Mouse (Mus musculus) c-Kit-positive CD71-negative TER-119-negative erythroid progenitor cells, embryonic 14.5 days (primary cell): ENCODE results near the gene Snx20.
"Not testable (repeated sequence)": the region's sequence is repeated elsewhere in the genome, so short reads cannot be mapped to it uniquely, and the experiment has no call there.

Experiments
- DNase-seq: peaks from one replicate; pipeline ENCODE4 v3.0.0-alpha.2; 2013; ENCODE audit warnings: low read depth

Gene Snx20

DNA sequence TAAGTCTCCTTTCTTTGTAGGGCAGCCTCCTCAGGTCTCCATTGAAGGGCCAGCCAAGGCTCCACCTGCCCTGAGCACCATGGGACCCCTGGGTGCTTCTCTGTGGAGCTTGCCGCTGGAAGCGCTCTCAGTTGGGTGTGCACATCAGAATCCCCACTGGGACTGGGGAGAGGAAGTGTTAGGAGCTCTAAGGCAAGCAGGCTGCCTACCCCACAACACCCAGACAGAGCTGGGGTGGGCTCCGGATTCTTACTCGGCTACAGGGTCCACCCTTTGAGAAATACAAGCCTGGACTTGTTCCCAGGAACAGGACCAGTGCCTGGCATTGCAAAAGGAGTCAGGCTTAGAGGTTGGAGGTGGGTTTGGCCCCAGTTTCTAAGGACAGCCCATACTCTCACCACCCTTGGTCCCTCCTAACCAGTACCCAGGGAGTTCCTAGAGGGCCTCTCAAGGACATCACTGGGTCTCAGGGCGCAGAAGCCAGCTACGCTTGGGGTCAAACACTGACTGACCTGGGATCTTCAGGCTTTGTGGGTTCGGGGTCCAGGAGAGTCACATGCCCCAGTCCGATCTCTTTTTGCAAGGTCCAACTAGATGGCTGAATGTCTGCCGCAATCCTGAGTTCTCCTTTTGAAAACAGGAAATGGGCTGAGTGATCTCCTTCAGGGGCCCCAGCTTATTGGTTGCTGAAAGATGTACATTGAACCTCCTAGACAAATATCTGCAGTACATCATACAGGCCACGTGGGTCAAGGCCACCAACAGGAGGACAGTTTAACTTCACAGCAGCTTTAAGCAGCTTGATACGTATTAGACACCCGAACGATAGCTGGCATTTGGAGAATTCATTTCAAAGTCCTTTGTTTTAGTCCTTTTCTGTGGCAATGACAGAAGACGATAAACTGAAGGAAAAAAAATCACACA is at the start of gene Snx20:
Snx20 (minus strand) TSS at position 655 of the 924 bp plus-strand sequence.
- DNase-seq: peak; percentile 62

DNA sequence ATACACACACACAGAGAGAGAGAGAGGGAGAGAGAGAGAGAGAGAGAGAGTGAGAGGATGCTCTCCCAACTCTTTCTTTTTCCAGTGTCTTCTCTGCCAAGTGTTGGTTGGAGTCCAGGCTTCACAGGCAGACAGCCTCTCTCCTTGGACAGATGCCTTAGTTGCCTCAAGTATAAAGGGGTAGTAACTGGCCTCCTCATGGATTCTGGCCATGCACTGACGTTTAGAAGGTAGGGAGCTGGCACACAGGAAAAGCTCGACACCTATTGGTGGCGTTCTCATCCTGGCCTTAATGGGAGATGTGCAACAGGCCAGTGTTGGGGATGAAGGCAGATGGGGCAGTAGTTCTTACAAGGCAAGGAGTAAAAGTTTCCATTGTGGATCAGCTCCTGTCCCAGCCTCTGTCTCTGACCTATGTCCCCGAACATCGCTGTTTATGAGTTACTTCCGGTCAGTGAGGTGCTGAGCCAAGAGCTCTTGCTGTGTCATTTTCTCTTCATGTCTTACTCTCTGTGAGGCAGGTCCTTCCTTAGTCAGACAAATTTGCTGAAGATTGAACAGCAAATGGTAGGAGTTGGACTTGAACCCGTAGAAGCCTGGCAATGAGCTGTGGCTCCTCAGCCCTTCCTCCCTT is 47.8 kb upstream of the Snx20 start:
- DNase-seq: no peak

DNA sequence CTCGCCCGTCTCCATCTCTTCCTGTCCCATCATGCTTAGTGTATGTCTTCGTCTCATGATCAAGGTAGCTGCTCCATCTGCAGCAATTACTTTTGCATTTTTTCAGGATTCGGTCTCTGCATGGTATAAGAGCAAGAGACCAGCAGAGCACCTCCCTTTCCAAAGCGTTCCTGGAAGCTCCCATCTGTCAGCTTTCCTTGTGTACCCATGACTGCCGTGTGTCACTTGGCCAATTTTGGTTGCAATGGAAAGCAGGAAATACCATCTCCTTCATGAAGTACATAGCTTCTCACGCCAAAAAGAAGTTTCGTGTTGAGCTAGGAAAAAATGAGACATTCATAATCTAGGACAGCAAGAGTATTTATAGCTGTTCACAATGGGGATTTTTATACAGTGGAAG is 45.1 kb upstream of the Snx20 start:
- DNase-seq: no peak

DNA sequence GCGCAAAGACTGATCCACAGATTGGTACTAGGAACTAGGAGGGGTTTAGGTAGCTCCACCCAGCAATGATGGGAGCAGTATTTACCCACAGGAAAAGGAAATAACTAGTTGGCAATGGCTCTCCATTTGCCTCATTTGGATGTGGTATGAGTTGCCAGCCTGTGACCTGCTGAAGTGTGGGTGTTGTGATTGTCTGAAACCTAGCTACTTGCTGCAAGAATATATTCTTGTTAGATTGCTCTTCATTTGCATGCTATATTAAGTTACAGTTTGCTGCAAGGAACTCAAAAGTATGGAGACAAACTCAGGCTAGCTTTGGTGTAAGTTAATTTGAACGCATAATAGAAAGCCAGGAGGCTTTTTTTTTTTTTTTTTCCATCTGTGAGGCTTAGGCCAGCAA is 44.6 kb upstream of the Snx20 start:
- no peak for DNase-seq

DNA sequence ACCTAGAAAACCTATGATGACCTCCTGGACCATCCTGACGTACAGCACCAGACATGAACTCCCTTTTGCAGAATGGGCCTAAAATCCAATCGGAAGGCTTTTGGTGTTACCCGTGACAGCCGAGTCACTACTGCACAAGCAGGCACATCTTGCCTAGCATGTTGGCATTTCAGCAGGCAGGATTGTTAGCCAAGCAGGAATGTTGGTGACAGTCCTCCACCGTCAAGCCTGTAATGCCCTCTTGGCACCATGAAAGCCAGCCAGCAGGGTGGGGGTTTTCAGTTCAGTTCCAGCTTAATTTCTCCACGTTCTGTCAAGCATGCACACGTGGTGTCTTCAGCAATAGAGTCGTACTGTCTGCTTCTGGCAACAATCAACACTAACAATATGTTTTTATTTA is 41.1 kb upstream of the Snx20 start:
- DNase-seq: no peak

GRCm38 (mm10) chr8:88675372-88676165 is 39.6 kb upstream of the Snx20 start:
- DNase-seq: no peak

DNA sequence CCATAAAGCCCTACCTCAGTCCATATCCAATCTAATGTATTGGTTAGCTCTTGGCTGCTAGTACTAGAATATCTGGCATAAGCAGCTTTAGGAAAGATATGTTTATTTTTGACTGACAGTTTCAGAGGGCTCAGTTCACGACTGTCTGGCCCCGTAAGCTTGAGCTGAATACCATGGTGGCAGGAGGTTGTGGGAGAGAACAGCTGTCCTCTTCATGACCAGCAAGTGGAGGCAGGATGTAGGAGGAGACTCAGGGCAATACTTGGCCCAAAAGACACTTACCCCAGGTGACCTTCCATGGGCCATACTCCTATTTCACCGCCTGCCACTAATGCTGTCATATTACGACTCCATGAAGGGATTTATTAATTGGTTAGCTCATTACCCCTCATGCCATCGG is 37.9 kb upstream of the Snx20 start:
- DNase-seq: no peak

GRCm38 (mm10) chr8:88671575-88671974 is 35.6 kb upstream of the Snx20 start:
- no peak for DNase-seq

DNA sequence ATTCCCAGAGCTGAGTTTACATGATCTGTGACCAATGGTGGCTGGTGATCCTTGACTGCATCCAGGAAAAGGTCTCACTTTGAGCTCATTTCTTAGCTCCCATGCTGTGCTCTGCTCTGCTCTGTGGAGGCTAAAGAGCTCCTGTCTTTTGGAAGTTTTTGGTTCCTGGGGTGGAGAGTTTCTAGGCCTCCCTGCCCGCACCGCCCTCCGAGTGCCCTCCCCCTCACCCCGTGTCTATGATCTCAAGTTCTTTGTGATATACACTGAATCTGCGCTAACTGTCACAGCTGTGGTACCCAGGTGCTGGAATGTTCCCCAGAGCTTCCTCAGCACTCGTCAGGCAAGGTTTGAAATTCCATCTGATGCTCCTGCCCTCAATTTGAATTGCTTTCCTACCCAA is 34.9 kb upstream of the Snx20 start:
- no peak for DNase-seq

DNA sequence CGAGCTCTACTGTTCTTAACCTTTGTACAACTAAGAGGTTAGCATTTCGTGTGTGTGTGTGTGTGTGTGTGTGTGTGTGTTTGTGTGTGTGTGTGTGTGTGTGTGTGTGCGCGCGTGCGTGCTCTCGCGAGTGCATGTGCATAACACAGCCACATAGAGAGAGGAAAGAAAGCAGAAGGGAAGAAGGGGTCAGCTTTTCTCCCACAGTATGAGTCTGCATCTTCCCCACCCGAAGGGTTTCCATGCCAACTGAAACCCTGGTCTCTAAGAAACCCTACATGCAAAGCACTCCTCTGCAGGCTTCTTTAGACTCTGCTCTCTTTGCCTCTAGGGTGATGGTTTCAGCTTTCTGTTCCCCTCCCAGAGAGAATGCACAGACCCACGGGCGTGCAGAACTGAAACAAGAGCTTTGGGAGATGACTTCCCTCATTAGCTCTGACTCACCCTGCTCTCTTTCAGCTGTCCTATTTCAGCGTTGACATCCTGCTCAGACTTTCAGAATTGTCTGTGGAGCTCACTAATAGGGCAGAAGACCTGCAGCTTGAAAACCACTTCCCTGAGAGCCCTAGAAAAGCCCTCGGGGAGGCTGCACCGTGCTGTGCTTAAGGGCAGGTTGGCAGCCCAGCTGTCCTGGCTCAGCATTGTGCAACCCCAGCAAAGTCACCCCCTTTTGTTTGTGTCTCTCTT is 32.6 kb upstream of the Snx20 start:
- DNase-seq: peak; percentile 63

GRCm38 (mm10) chr8:88666435-88666834 is 30.5 kb upstream of the Snx20 start:
- no peak for DNase-seq

- DNase-seq: no peak
These were observed 29.0 kb upstream of the Snx20 start for GRCm38 (mm10) chr8:88664947-88665346.

DNA sequence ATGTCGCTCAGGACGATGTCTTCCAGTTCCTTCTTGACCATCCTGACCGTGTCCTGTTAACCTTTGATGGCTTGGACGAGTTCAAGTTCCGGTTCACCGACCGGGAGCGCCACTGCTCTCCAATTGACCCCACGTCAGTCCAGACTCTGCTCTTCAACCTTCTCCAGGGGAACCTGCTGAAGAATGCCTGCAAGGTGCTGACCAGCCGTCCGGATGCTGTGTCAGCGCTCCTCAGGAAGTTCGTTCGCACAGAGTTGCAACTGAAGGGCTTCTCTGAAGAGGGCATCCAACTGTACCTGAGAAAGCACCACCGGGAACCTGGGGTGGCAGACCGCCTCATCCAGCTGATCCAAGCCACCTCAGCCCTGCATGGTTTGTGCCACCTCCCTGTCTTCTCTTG is 28.2 kb upstream of the Snx20 start:
- DNase-seq: no peak

GRCm38 (mm10) chr8:88662401-88662821 is 26.5 kb upstream of the Snx20 start:
- peak; percentile 39 for DNase-seq

- DNase-seq: no peak
These were observed 23.9 kb upstream of the Snx20 start for GRCm38 (mm10) chr8:88659873-88660272.

DNA sequence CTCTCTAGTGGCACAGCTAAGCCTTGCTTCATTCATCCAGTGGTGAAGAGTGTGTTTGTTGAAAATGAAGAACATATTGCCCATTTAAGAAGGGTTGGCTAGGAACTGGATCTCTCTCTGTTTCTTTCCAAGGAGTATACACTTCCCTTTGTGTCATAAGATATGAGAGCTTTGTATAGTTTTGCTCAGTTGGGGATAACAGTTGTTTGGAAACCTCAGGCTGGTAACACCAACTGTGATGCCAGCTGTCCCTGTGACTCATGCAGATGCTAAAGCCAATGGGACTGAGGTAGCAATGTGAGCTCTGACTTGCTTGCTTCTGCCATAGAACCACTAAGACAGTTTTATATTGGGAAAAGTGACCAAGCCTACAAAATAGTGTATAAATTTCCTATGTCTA is 19.4 kb upstream of the Snx20 start:
- DNase-seq: no peak

DNA sequence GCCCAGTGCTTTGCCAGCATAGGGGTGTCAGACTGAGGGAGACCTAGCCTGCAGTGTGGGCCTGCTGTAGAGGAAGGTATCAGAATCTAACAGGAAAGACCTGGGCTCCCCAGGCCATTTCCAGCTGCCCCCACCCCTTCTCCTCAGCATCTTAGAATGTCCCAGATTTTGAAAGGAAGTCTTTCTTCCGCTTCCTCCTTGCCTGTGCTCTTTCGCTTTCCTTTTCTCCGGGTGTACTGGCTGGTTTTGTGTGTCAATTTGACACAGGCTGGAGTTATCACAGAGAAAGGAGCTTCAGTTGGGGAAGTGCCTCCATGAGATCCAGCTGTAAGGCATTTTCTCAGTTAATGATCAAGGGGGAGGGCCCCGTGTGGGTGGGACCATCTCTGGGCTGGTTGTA is 15.2 kb upstream of the Snx20 start:
- not testable (repeated sequence) for DNase-seq

DNA sequence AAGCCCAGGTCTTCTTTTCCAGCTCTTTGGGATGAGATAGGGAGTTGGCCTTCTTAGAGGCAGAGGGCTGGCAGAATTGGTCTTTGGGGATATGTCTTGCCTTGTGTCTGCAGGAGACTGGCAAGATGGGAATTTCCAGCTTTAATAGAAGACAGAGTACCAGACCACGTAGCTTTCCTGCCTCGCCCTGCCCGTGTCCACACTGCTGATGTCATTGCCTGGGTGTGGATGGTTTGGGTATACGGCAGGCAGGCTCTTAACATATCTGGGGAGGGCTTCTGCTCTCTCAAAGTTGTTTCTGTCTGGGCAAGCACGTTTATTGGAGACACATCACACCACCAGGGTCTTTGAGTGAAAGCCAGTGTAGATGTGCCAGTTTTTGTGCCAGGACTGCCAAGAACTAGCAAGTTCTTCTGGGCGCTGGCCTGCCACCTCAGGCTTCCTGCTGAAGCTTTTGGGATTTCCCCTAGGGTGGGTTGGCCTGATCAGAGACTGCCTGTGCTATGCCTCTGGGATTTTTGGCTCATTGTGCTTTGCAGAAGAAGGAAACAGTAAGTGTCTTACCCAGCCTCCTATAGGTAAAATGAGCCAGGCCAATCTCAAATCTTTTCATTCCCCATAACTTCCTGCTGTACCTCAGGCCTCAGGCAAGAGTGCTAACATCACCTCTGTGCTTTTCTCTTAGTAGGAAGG is 14.2 kb upstream of the Snx20 start:
- no peak for DNase-seq

- DNase-seq: no peak
These were observed 12.4 kb upstream of the Snx20 start for GRCm38 (mm10) chr8:88648322-88648721.

DNA sequence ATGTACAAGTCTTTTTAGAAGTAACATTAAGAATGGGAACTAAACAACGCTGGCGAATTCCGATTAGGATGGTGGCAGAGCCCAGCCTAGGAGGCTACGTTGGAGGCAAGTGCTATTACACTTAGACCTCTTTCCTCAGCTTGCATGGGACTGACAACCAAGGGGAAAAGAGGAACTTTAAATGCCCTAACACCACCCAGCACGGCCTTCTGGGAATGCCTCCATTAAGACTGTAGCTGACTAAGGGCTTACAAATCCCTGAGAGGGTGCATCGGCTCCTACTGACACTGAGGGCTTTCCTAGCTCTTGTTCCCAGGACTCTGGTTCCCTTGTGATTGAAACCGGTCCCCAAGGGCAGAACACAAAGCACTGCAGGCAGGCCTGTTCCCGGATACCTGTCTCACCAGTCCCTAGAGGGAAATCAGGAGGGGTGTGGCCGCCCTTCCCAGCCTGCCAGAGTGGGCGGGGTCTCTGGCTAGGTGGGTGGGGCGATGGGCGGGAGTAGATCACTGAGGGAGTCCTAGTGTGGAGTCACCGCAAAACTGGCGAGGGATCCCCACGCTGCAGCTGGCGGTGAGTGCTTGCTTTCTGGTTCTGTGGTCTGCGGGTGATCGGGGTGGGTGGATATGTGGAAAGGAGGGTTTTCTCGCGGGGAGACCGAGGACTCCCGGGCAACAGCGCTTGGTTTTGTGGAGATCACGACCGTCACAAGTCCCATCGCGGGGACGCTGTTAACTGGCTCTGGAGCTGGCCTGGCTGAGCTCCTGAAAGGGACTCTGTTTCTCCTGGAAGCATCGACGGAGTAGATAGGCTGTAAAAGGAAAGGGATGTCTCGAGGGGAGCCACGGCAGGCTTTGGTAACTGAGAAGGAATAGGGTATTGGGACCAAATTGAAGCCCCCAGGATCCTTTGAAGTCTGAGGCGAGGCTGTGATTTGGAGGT is 11.2 kb upstream of the Snx20 start, which contains the start of gene Nod2:
Nod2 (plus strand) TSS at position 479 of the 942 bp plus-strand sequence.
- peak; percentile 64 for DNase-seq
